Mouse (Mus musculus) hindbrain, embryonic 12.5 days (tissue): ENCODE data around the gene March7. TPM values are rescaled to one million over a fixed set of nuclear protein-coding genes. Genes with fewer than 3 reads are reported as not detected.

Experiments used
- ATAC-seq: fragments of 200-750 bp; cut with Nextera tagmentation; 2 replicates; pipeline ENCODE4 v1.8.0; 2017; ENCODE audit warnings: moderate TSS enrichment; ENCODE audit not compliant: low FRiP score
- H3K27ac ChIP-seq: fragments of 300-500 bp; sonication (generic); 2 replicates; pipeline ENCODE4 v1.5.1; 2016; ENCODE audit warnings: mild to moderate bottlenecking
- H3K27me3 ChIP-seq: fragments of 300-500 bp; sonication (generic); 2 replicates; pipeline ENCODE4 v1.6.1; 2016; ENCODE audit warnings: mild to moderate bottlenecking
- H3K36me3 ChIP-seq: fragments of 300-500 bp; sonication (generic); 2 replicates; pipeline ENCODE4 v1.6.1; 2016; ENCODE audit warnings: mild to moderate bottlenecking
- H3K4me1 ChIP-seq: fragments of 300-500 bp; sonication (generic); 2 replicates; pipeline ENCODE4 v1.6.1; 2016
- H3K4me2 ChIP-seq: fragments of 300-500 bp; sonication (generic); replicated peaks from 2 replicates; pipeline ENCODE4 v1.6.1; 2016; ENCODE audit warnings: mild to moderate bottlenecking
- H3K4me3 ChIP-seq: fragments of 300-500 bp; sonication (generic); 2 replicates; pipeline ENCODE4 v1.5.1; 2016; ENCODE audit warnings: mild to moderate bottlenecking
- H3K9ac ChIP-seq: fragments of 300-500 bp; sonication (generic); 2 replicates; pipeline ENCODE4 v1.6.1; 2016; ENCODE audit warnings: mild to moderate bottlenecking, moderate library complexity
- H3K9me3 ChIP-seq: fragments of 300-500 bp; sonication (generic); replicated peaks from 2 replicates; pipeline ENCODE4 v1.6.1; 2016; ENCODE audit warnings: mild to moderate bottlenecking
- WGBS: fragments of 180-500 bp; shearing (Covaris S2); methylation state at CpG from one replicate; pipeline ENCODE4 v1.1.7; 2016; 5-methylcytosine and 5-hydroxymethylcytosine counted together
- polyA plus RNA-seq: library from polyadenylated mRNA; unstranded; fragments of >200 nt; fragmentation: Nextera tagmentation; extraction: Ambion mirVana; gene quantifications from 2 replicates; pipeline ENCODE4 v1.2.1, GENCODE M21; 2016

The March7 gene
- polyA plus RNA-seq, 1 experiment from 2014 or later = 97.4 TPM

- 0 out of 2 replicates have a peak, but pooled peaks cover 2% of the 10 kb centered on the region for H3K9me3 ChIP-seq
- 97% methylated on average over 2 of the region's 2 CpGs for WGBS
- H3K4me1 ChIP-seq = no peaks in the 10 kb centered on the region
- no peak overlapping the region for H3K4me2 ChIP-seq
- no peak overlapping the region for H3K9ac ChIP-seq
- ATAC-seq = no peak
- no peaks in the 10 kb centered on the region for H3K36me3 ChIP-seq
- no peak overlapping the region for H3K27ac ChIP-seq
- no peaks in the 10 kb centered on the region for H3K27me3 ChIP-seq
- H3K4me3 ChIP-seq = no peak overlapping the region
Measured at GRCm38 (mm10) chr2:60299323-60299722, 89.6 kb downstream of the March7 start.

Other genes starting within 250 kb of the March7 start
- gene Baz2b, start within 50 bp of the March7 start, polyA plus RNA-seq = 92.4 and 98.0 TPM in 2 replicates
- gene Cd302, start 74.6 kb downstream of the March7 start, polyA plus RNA-seq = 24.5 and 24.6 TPM in 2 replicates
- 1.7 and 2.1 TPM in 2 replicates for gene Ly75, start 173.4 kb downstream of the March7 start, polyA plus RNA-seq